In genomic region chr7:49261941-49262511, GRCm38 (mm10) we compare ENCODE assay signal across 10 mouse cellular contexts.
DNase-seq lines count a peak whose midpoint lies in the region; ATAC-seq and TF ChIP-seq lines count a peak whose summit lies in the region.
"Had no signal": no experiment of that assay in that cellular context is flagged by ENCODE, and none has a peak within 500 bp of the region (broad histone marks: within the 10 kb centered on the region; RNA-seq: fewer than 3 reads in every experiment).

No protein-coding gene starts in this region.

- peak; percentile 94 for DNase-seq in heart, adult 11 months
- peak; percentile 95 for DNase-seq in Muller cell, postnatal 12 days (ENCODE audit: inconsistent ontology term)
- peak; percentile 61 to 72 for DNase-seq in heart, postnatal 14 days
- no peak for DNase-seq in thymus, postnatal 25 days
- DNase-seq in adipocyte (ENCODE audit: low spot score) = no peak
- DNase-seq in lung, adult 18-20 months = no peak
- DNase-seq: kidney, adult 11 months had no signal

- intact Hi-C loops in heart, postnatal 14 days (cut with DNase I) = no loop called here

- H3K4me3 ChIP-seq in heart, embryonic 11.5 days (ENCODE audit: low read depth, low read length) = no peak overlapping the region
- no peak overlapping the region for H3K4me3 ChIP-seq in cortical plate, adult 2 months (ENCODE audit: insufficient read depth, low read length)
- H3K4me3 ChIP-seq: embryonic facial prominence, embryonic 12.5 days had no signal

- no peak overlapping the region for H3K4me2 ChIP-seq in heart, embryonic 11.5 days
- H3K4me2 ChIP-seq: embryonic facial prominence, embryonic 12.5 days had no signal

- H3K27me3 ChIP-seq in heart, embryonic 11.5 days (ENCODE audit: control insufficient read depth, insufficient read depth, low read length) = no peaks in the 10 kb centered on the region
- H3K27me3 ChIP-seq: embryonic facial prominence, embryonic 12.5 days had no signal

- H3K9ac ChIP-seq in heart, embryonic 11.5 days (ENCODE audit: low read depth, low read length) = no peak overlapping the region
- H3K9ac ChIP-seq: embryonic facial prominence, embryonic 12.5 days had no signal

- peaks cover 18% of the 10 kb centered on the region for H3K4me1 ChIP-seq in heart, embryonic 11.5 days (ENCODE audit: control insufficient read depth, insufficient read depth, low read length)
- peaks cover 35% of the 10 kb centered on the region for H3K4me1 ChIP-seq in cortical plate, adult 2 months (ENCODE audit: control insufficient read depth, insufficient read depth, low read length)

- WGBS in heart, embryonic 11.5 days (ENCODE audit: insufficient replicate concordance) = 61% methylated on average over 13 of the region's 13 CpGs

- no peak for TF ChIP-seq POLR2A in cortical plate, adult 2 months (IDR thresholded peaks at IDR 0.05; ENCODE audit: extremely low read depth, insufficient read depth, low read length)

- no peak overlapping the region for H3K27ac ChIP-seq in heart, embryonic 11.5 days (ENCODE audit: low read depth, low read length)
- H3K27ac ChIP-seq in cortical plate, adult 2 months (ENCODE audit: insufficient read depth, low read length) = 0 out of 2 replicates have a peak overlapping the region, but pooled peaks have one; percentile 10
- H3K27ac ChIP-seq: embryonic facial prominence, embryonic 12.5 days had no signal

- H3K9me3 ChIP-seq in heart, embryonic 11.5 days (replicated peaks; ENCODE audit: control insufficient read depth, low read length) = no peaks in the 10 kb centered on the region
- H3K9me3 ChIP-seq: embryonic facial prominence, embryonic 12.5 days had no signal

- no peak for ATAC-seq in heart, embryonic 11.5 days (replicated peaks; ENCODE audit: insufficient number of reproducible peaks, low FRiP score, low TSS enrichment)

- no peak for TF ChIP-seq CTCF in cortical plate, adult 2 months (IDR thresholded peaks at IDR 0.05; ENCODE audit: extremely low read depth, insufficient read depth, low read length)

- no peaks in the 10 kb centered on the region for H3K36me3 ChIP-seq in heart, embryonic 11.5 days (ENCODE audit: control insufficient read depth, insufficient read depth, low read length)
- H3K36me3 ChIP-seq: embryonic facial prominence, embryonic 12.5 days had no signal

Comparison
In these comparisons a context has a peak if more than half of its experiments do, and no peak if none do; other contexts are left out.
1. DNase-seq: peak in heart, adult 11 months (single experiment), Muller cell, postnatal 12 days (single experiment) and heart, postnatal 14 days (2 of 2); none in thymus, postnatal 25 days (single experiment), adipocyte (single experiment) and lung, adult 18-20 months (0 of 2).